Mouse (Mus musculus): ENCODE measurements around the gene Colgalt1. TPM values are rescaled to one million over a fixed set of nuclear protein-coding genes. Genes with fewer than 3 reads are reported as not detected.

The Colgalt1 gene
- polyA plus RNA-seq (2014; fragmentation: Nextera tagmentation; extraction: Ambion mirVana) = 71.9 and 78.5 TPM in 2 replicates

- peak within 1 kb of the TSS; percentile 87 for H3K9ac ChIP-seq (replicated peaks; ENCODE audit: low read depth, low read length)
- peaks cover 13% of the 10 kb centered on the region; the same call in 1 of the 2 replicates for H3K36me3 ChIP-seq (ENCODE audit: control insufficient read depth, insufficient read depth, low read length)
- peaks cover 10% of the 10 kb centered on the region for H3K4me1 ChIP-seq (ENCODE audit: control insufficient read depth, insufficient read depth, low read length)
- H3K9me3 ChIP-seq (ENCODE audit: control insufficient read depth, low read length) = no peaks in the 10 kb centered on the region
- ATAC-seq (ENCODE audit: low read depth) = peak; percentile 99
- H3K4me3 ChIP-seq (ENCODE audit: low read depth, low read length) = peak within 1 kb of the TSS; percentile 79
- no peaks in the 10 kb centered on the region for H3K27me3 ChIP-seq (ENCODE audit: control insufficient read depth, insufficient read depth, low read length)
- peak within 1 kb of the TSS; percentile 81 for H3K4me2 ChIP-seq (ENCODE audit: low read depth, low read length)
- under 1% methylated on average over 74 of the region's 82 CpGs for WGBS
- H3K27ac ChIP-seq (ENCODE audit: low read depth, low read length) = peak within 1 kb of the TSS; percentile 90
These were observed at the start of gene Colgalt1 for GRCm38 (mm10) chr8:71610822-71611651. Colgalt1 (plus strand) TSS chr8:71610998.

- no peak overlapping the region for H3K4me3 ChIP-seq (ENCODE audit: low read depth, low read length)
- H3K36me3 ChIP-seq (ENCODE audit: control insufficient read depth, insufficient read depth, low read length) = no peaks in the 10 kb centered on the region
- no peak overlapping the region for H3K9ac ChIP-seq (replicated peaks; ENCODE audit: low read depth, low read length)
- no peak overlapping the region for H3K27ac ChIP-seq (ENCODE audit: low read depth, low read length)
- peaks cover 59% of the 10 kb centered on the region for H3K27me3 ChIP-seq (ENCODE audit: control insufficient read depth, insufficient read depth, low read length)
- H3K4me1 ChIP-seq (ENCODE audit: control insufficient read depth, insufficient read depth, low read length) = peaks cover 5% of the 10 kb centered on the region; the same call in 1 of the 2 replicates
- ATAC-seq (ENCODE audit: low read depth) = peak; percentile 48; the same call in 1 of the 2 replicates
- 4% methylated on average over 15 of the region's 15 CpGs for WGBS
- H3K4me2 ChIP-seq (ENCODE audit: low read depth, low read length) = no peak overlapping the region
- H3K9me3 ChIP-seq (ENCODE audit: control insufficient read depth, low read length) = no peaks in the 10 kb centered on the region
These were observed 49.4 kb upstream of the Colgalt1 start for GRCm38 (mm10) chr8:71561401-71561800.

GRCm38 (mm10) chr8:71562751-71563150 lies 48.0 kb upstream of the Colgalt1 start:
- Histone ChIP-seq H3K36me3 (ENCODE audit: control insufficient read depth, insufficient read depth, low read length) (no peaks in the 10 kb centered on the region), H3K27me3 (ENCODE audit: control insufficient read depth, insufficient read depth, low read length) (peaks cover 46% of the 10 kb centered on the region), H3K4me1 (ENCODE audit: control insufficient read depth, insufficient read depth, low read length) (peaks cover 5% of the 10 kb centered on the region; the same call in 1 of the 2 replicates), H3K9me3 (ENCODE audit: control insufficient read depth, low read length) (no peaks in the 10 kb centered on the region), H3K4me2 (ENCODE audit: low read depth, low read length) (peak overlapping the region; percentile 32; the same call in 1 of the 2 replicates), H3K4me3 (ENCODE audit: low read depth, low read length) (peak overlapping the region; percentile 20; the same call in 1 of the 2 replicates), H3K9ac (replicated peaks; ENCODE audit: low read depth, low read length) (0 out of 2 replicates have a peak overlapping the region, but pooled peaks have one; percentile 16), H3K27ac (ENCODE audit: low read depth, low read length) (no peak overlapping the region)
- 1% methylated on average over 33 of the region's 33 CpGs for WGBS
- peak; percentile 26; the same call in 1 of the 2 replicates for ATAC-seq (ENCODE audit: low read depth)

GRCm38 (mm10) chr8:71563992-71564391 lies 46.8 kb upstream of the Colgalt1 start:
- Histone ChIP-seq H3K36me3 (ENCODE audit: control insufficient read depth, insufficient read depth, low read length) (no peaks in the 10 kb centered on the region), H3K27me3 (ENCODE audit: control insufficient read depth, insufficient read depth, low read length) (peaks cover 35% of the 10 kb centered on the region), H3K4me1 (ENCODE audit: control insufficient read depth, insufficient read depth, low read length) (no peaks in the 10 kb centered on the region; the same call in 1 of the 2 replicates), H3K9ac (replicated peaks; ENCODE audit: low read depth, low read length) (no peak overlapping the region), H3K4me2 (ENCODE audit: low read depth, low read length) (no peak overlapping the region), H3K27ac (ENCODE audit: low read depth, low read length) (no peak overlapping the region), H3K4me3 (ENCODE audit: low read depth, low read length) (no peak overlapping the region), H3K9me3 (ENCODE audit: control insufficient read depth, low read length) (no peaks in the 10 kb centered on the region)
- ATAC-seq (ENCODE audit: low read depth) = no peak
- WGBS = 85% methylated on average over 4 of the region's 4 CpGs

- Histone ChIP-seq H3K9me3 (ENCODE audit: control insufficient read depth, low read length) (no peaks in the 10 kb centered on the region), H3K4me2 (ENCODE audit: low read depth, low read length) (no peak within 1 kb of the TSS), H3K4me1 (ENCODE audit: control insufficient read depth, insufficient read depth, low read length) (peaks cover 6% of the 10 kb centered on the region), H3K4me3 (ENCODE audit: low read depth, low read length) (no peak within 1 kb of the TSS), H3K36me3 (ENCODE audit: control insufficient read depth, insufficient read depth, low read length) (no peaks in the 10 kb centered on the region), H3K27me3 (ENCODE audit: control insufficient read depth, insufficient read depth, low read length) (peaks cover 15% of the 10 kb centered on the region), H3K27ac (ENCODE audit: low read depth, low read length) (no peak within 1 kb of the TSS), H3K9ac (replicated peaks; ENCODE audit: low read depth, low read length) (no peak within 1 kb of the TSS)
- no peak for ATAC-seq (ENCODE audit: low read depth)
- 75% methylated on average over 3 of the region's 3 CpGs for WGBS
These were observed 44.3 kb upstream of the Colgalt1 start, which contains the start of gene Nxnl1 for GRCm38 (mm10) chr8:71566501-71566900. Nxnl1 (minus strand) TSS chr8:71566601.

- Histone ChIP-seq H3K27ac (ENCODE audit: low read depth, low read length) (no peak overlapping the region), H3K9ac (replicated peaks; ENCODE audit: low read depth, low read length) (no peak overlapping the region), H3K4me3 (ENCODE audit: low read depth, low read length) (no peak overlapping the region), H3K4me2 (ENCODE audit: low read depth, low read length) (no peak overlapping the region), H3K4me1 (ENCODE audit: control insufficient read depth, insufficient read depth, low read length) (peaks cover 10% of the 10 kb centered on the region), H3K9me3 (ENCODE audit: control insufficient read depth, low read length) (no peaks in the 10 kb centered on the region), H3K36me3 (ENCODE audit: control insufficient read depth, insufficient read depth, low read length) (no peaks in the 10 kb centered on the region), H3K27me3 (ENCODE audit: control insufficient read depth, insufficient read depth, low read length) (peaks cover 6% of the 10 kb centered on the region)
- ATAC-seq (ENCODE audit: low read depth) = no peak
- WGBS = 75% methylated on average over 7 of the region's 7 CpGs
These were observed 43.2 kb upstream of the Colgalt1 start for GRCm38 (mm10) chr8:71567587-71567986.

GRCm38 (mm10) chr8:71568387-71568937 lies 42.3 kb upstream of the Colgalt1 start, which contains the start of gene Slc27a1:
Slc27a1 (plus strand) TSS chr8:71568882.
- H3K4me2 ChIP-seq (ENCODE audit: low read depth, low read length) = peak within 1 kb of the TSS; percentile 93
- peak within 1 kb of the TSS; percentile 62 for H3K4me3 ChIP-seq (ENCODE audit: low read depth, low read length)
- H3K36me3 ChIP-seq (ENCODE audit: control insufficient read depth, insufficient read depth, low read length) = no peaks in the 10 kb centered on the region
- peak within 1 kb of the TSS; percentile 83 for H3K27ac ChIP-seq (ENCODE audit: low read depth, low read length)
- H3K9ac ChIP-seq (replicated peaks; ENCODE audit: low read depth, low read length) = peak within 1 kb of the TSS; percentile 68
- peaks cover 16% of the 10 kb centered on the region for H3K4me1 ChIP-seq (ENCODE audit: control insufficient read depth, insufficient read depth, low read length)
- ATAC-seq (ENCODE audit: low read depth) = peak; percentile 2; the same call in 1 of the 2 replicates
- no peaks in the 10 kb centered on the region for H3K9me3 ChIP-seq (ENCODE audit: control insufficient read depth, low read length)
- H3K27me3 ChIP-seq (ENCODE audit: control insufficient read depth, insufficient read depth, low read length) = no peaks in the 10 kb centered on the region
- WGBS = 10% methylated on average over 13 of the region's 13 CpGs

GRCm38 (mm10) chr8:71568941-71569340 lies 41.9 kb upstream of the Colgalt1 start:
- Histone ChIP-seq H3K27ac (ENCODE audit: low read depth, low read length) (peak overlapping the region; percentile 76), H3K27me3 (ENCODE audit: control insufficient read depth, insufficient read depth, low read length) (no peaks in the 10 kb centered on the region), H3K9ac (replicated peaks; ENCODE audit: low read depth, low read length) (peak overlapping the region; percentile 68), H3K4me1 (ENCODE audit: control insufficient read depth, insufficient read depth, low read length) (peaks cover 17% of the 10 kb centered on the region), H3K4me3 (ENCODE audit: low read depth, low read length) (peak overlapping the region; percentile 62), H3K4me2 (ENCODE audit: low read depth, low read length) (peak overlapping the region; percentile 93), H3K36me3 (ENCODE audit: control insufficient read depth, insufficient read depth, low read length) (no peaks in the 10 kb centered on the region), H3K9me3 (ENCODE audit: control insufficient read depth, low read length) (no peaks in the 10 kb centered on the region)
- 23% methylated on average over 6 of the region's 6 CpGs for WGBS
- no peak for ATAC-seq (ENCODE audit: low read depth)

Measured in neural tube, embryonic 14.5 days (tissue).